Mouse (Mus musculus) embryonic facial prominence, embryonic 14.5 days (tissue): ENCODE measurements around the gene Cbl. TPM values are rescaled to one million over a fixed set of nuclear protein-coding genes. Genes with fewer than 3 reads are reported as not detected.

ENCODE experiments used
- ATAC-seq: fragments of 200-750 bp; cut with Nextera tagmentation; 2 replicates; pipeline ENCODE4 v1.8.0; 2017; ENCODE audit warnings: low read depth, moderate number of reproducible peaks, moderate TSS enrichment
- DNase-seq: peaks from one replicate; pipeline ENCODE4 v3.0.0-alpha.2; 2015; ENCODE audit warnings: low spot score
- H3K27ac ChIP-seq: fragments of 300-500 bp; sonication (generic); replicated peaks from 2 replicates; pipeline ENCODE4 v1.5.1; 2014; ENCODE audit warnings: low read depth, mild to moderate bottlenecking, low read length, moderate library complexity
- H3K27me3 ChIP-seq: fragments of 300-500 bp; sonication (generic); replicated peaks from 2 replicates; pipeline ENCODE4 v1.6.1; 2014; ENCODE audit warnings: low read length; ENCODE audit not compliant: control insufficient read depth, insufficient read depth
- H3K36me3 ChIP-seq: fragments of 300-500 bp; sonication (generic); 2 replicates; pipeline ENCODE4 v1.6.1; 2014; ENCODE audit warnings: low read length, mixed read lengths; ENCODE audit not compliant: control insufficient read depth, insufficient read depth
- H3K4me1 ChIP-seq: fragments of 300-500 bp; sonication (generic); 2 replicates; pipeline ENCODE4 v1.6.1; 2014; ENCODE audit warnings: antibody characterized with exemption, low read length; ENCODE audit not compliant: control insufficient read depth, insufficient read depth
- H3K4me2 ChIP-seq: fragments of 300-500 bp; sonication (generic); 2 replicates; pipeline ENCODE4 v1.6.1; 2014; ENCODE audit warnings: low read depth, mild to moderate bottlenecking, low read length, moderate library complexity, mixed read lengths
- H3K4me3 ChIP-seq: fragments of 300-500 bp; sonication (generic); 2 replicates; pipeline ENCODE4 v1.5.1; 2014; ENCODE audit warnings: low read depth, mild to moderate bottlenecking, low read length
- H3K9ac ChIP-seq: fragments of 300-500 bp; sonication (generic); 2 replicates; pipeline ENCODE4 v1.6.1; 2014; ENCODE audit warnings: low read depth, mild to moderate bottlenecking, low read length, moderate library complexity, mixed read lengths
- H3K9me3 ChIP-seq: fragments of 300-500 bp; sonication (generic); 2 replicates; pipeline ENCODE4 v1.6.1; 2016; ENCODE audit warnings: low read length; ENCODE audit not compliant: control insufficient read depth
- WGBS: fragments of 180-500 bp; shearing (Covaris S2); extraction: QIAGEN DNeasy Blood & Tissue Kit; methylation state at CpG from one replicate; pipeline ENCODE4 v1.1.7; 2014; 5-methylcytosine and 5-hydroxymethylcytosine counted together
- polyA plus RNA-seq: library from polyadenylated mRNA; unstranded; fragments of >200 nt; fragmentation: Nextera tagmentation; extraction: Ambion mirVana; gene quantifications from 2 replicates; pipeline ENCODE4 v1.2.1, GENCODE M21; 2014

Cbl gene
- polyA plus RNA-seq, 1 experiment from 2014 or later = 15.3 TPM

- H3K9me3 ChIP-seq = no peaks in the 10 kb centered on the region
- no peak overlapping the region for H3K27ac ChIP-seq
- no peaks in the 10 kb centered on the region; the same call in 1 of the 2 replicates for H3K4me1 ChIP-seq
- H3K4me3 ChIP-seq = no peak overlapping the region
- no peak for DNase-seq
- no peak overlapping the region for H3K4me2 ChIP-seq
- ATAC-seq = no peak
- peaks cover 11% of the 10 kb centered on the region; the same call in 1 of the 2 replicates for H3K36me3 ChIP-seq
- H3K9ac ChIP-seq = no peak overlapping the region
- 75% methylated on average over 3 of the region's 3 CpGs for WGBS
- H3K27me3 ChIP-seq = no peaks in the 10 kb centered on the region
These were observed 42.7 kb downstream of the Cbl start for GRCm38 (mm10) chr9:44191166-44191565.

GRCm38 (mm10) chr9:44188223-44188622, 45.6 kb downstream of the Cbl start:
- no peaks in the 10 kb centered on the region for H3K36me3 ChIP-seq
- H3K4me3 ChIP-seq = no peak overlapping the region
- H3K9ac ChIP-seq = no peak overlapping the region
- H3K27me3 ChIP-seq = no peaks in the 10 kb centered on the region
- no peak for DNase-seq
- 67% methylated on average over 12 of the region's 12 CpGs for WGBS
- ATAC-seq = no peak
- no peaks in the 10 kb centered on the region for H3K9me3 ChIP-seq
- H3K4me1 ChIP-seq = no peaks in the 10 kb centered on the region; the same call in 1 of the 2 replicates
- no peak overlapping the region for H3K27ac ChIP-seq
- H3K4me2 ChIP-seq = no peak overlapping the region

GRCm38 (mm10) chr9:44182260-44182659, 51.6 kb downstream of the Cbl start:
- no peaks in the 10 kb centered on the region for H3K4me1 ChIP-seq
- DNase-seq = no peak
- 95% methylated on average over 3 of the region's 3 CpGs for WGBS
- H3K27me3 ChIP-seq = no peaks in the 10 kb centered on the region
- no peaks in the 10 kb centered on the region for H3K9me3 ChIP-seq
- H3K27ac ChIP-seq = no peak overlapping the region
- no peak for ATAC-seq
- H3K4me2 ChIP-seq = no peak overlapping the region
- 0 out of 2 replicates have a peak, but pooled peaks cover 6% of the 10 kb centered on the region for H3K36me3 ChIP-seq
- H3K4me3 ChIP-seq = no peak overlapping the region
- no peak overlapping the region for H3K9ac ChIP-seq

- 80% methylated on average over 5 of the region's 5 CpGs for WGBS
- no peak overlapping the region for H3K9ac ChIP-seq
- no peak overlapping the region for H3K27ac ChIP-seq
- ATAC-seq (no peak), DNase-seq (no peak)
- H3K36me3 ChIP-seq = 0 out of 2 replicates have a peak, but pooled peaks cover 6% of the 10 kb centered on the region
- H3K4me3 ChIP-seq = no peak overlapping the region
- H3K9me3 ChIP-seq = no peaks in the 10 kb centered on the region
- no peak overlapping the region for H3K4me2 ChIP-seq
- H3K4me1 ChIP-seq = no peaks in the 10 kb centered on the region
- no peaks in the 10 kb centered on the region for H3K27me3 ChIP-seq
These were observed 52.3 kb downstream of the Cbl start for GRCm38 (mm10) chr9:44181537-44181936.

GRCm38 (mm10) chr9:44178811-44179210, 55.0 kb downstream of the Cbl start:
- Histone ChIP-seq H3K9ac (no peak overlapping the region), H3K4me1 (no peaks in the 10 kb centered on the region), H3K9me3 (no peaks in the 10 kb centered on the region), H3K27ac (no peak overlapping the region), H3K4me2 (no peak overlapping the region), H3K27me3 (no peaks in the 10 kb centered on the region), H3K4me3 (no peak overlapping the region), H3K36me3 (0 out of 2 replicates have a peak, but pooled peaks cover 6% of the 10 kb centered on the region)
- no peak for DNase-seq
- ATAC-seq = no peak
- WGBS = 95% methylated on average over 12 of the region's 12 CpGs

- no peak for DNase-seq
- no peak overlapping the region for H3K4me2 ChIP-seq
- 82% methylated on average over 14 of the region's 14 CpGs for WGBS
These were observed 55.5 kb downstream of the Cbl start for GRCm38 (mm10) chr9:44178389-44178788.

GRCm38 (mm10) chr9:44177405-44177804, 56.4 kb downstream of the Cbl start:
- Histone ChIP-seq H3K27me3 (no peaks in the 10 kb centered on the region), H3K9ac (no peak overlapping the region), H3K36me3 (peaks cover 18% of the 10 kb centered on the region; the same call in 1 of the 2 replicates), H3K4me2 (no peak overlapping the region), H3K4me1 (no peaks in the 10 kb centered on the region), H3K4me3 (no peak overlapping the region), H3K9me3 (no peaks in the 10 kb centered on the region), H3K27ac (no peak overlapping the region)
- ATAC-seq (no peak), DNase-seq (no peak)
- 79% methylated on average over 2 of the region's 2 CpGs for WGBS

More at GRCm38 (mm10) chr9:44178389-44178788, 55.5 kb downstream of the Cbl start:
- H3K9ac ChIP-seq = no peak overlapping the region
- no peaks in the 10 kb centered on the region for H3K4me1 ChIP-seq
- peaks cover 9% of the 10 kb centered on the region; the same call in 1 of the 2 replicates for H3K36me3 ChIP-seq
- no peak for ATAC-seq
- no peaks in the 10 kb centered on the region for H3K9me3 ChIP-seq
- no peaks in the 10 kb centered on the region for H3K27me3 ChIP-seq
- H3K4me3 ChIP-seq = no peak overlapping the region
- no peak overlapping the region for H3K27ac ChIP-seq

GRCm38 (mm10) chr9:44175957-44176356, 57.9 kb downstream of the Cbl start:
- Histone ChIP-seq H3K4me2 (no peak overlapping the region), H3K27me3 (no peaks in the 10 kb centered on the region), H3K9ac (no peak overlapping the region), H3K4me1 (no peaks in the 10 kb centered on the region), H3K36me3 (peaks cover 33% of the 10 kb centered on the region), H3K4me3 (no peak overlapping the region), H3K9me3 (no peaks in the 10 kb centered on the region), H3K27ac (no peak overlapping the region)
- ATAC-seq (no peak), DNase-seq (no peak)
- 94% methylated on average over 1 of the region's 1 CpGs for WGBS

GRCm38 (mm10) chr9:44175556-44175955, 58.3 kb downstream of the Cbl start:
- Histone ChIP-seq H3K27ac (no peak overlapping the region), H3K9ac (no peak overlapping the region), H3K4me1 (no peaks in the 10 kb centered on the region), H3K27me3 (no peaks in the 10 kb centered on the region), H3K4me2 (no peak overlapping the region), H3K36me3 (peaks cover 37% of the 10 kb centered on the region), H3K4me3 (no peak overlapping the region), H3K9me3 (no peaks in the 10 kb centered on the region)
- ATAC-seq (no peak), DNase-seq (peak; percentile 35)
- 64% methylated on average over 6 of the region's 6 CpGs for WGBS
